Mouse (Mus musculus): ENCODE data around the gene Il20.

Il20 gene

DNA sequence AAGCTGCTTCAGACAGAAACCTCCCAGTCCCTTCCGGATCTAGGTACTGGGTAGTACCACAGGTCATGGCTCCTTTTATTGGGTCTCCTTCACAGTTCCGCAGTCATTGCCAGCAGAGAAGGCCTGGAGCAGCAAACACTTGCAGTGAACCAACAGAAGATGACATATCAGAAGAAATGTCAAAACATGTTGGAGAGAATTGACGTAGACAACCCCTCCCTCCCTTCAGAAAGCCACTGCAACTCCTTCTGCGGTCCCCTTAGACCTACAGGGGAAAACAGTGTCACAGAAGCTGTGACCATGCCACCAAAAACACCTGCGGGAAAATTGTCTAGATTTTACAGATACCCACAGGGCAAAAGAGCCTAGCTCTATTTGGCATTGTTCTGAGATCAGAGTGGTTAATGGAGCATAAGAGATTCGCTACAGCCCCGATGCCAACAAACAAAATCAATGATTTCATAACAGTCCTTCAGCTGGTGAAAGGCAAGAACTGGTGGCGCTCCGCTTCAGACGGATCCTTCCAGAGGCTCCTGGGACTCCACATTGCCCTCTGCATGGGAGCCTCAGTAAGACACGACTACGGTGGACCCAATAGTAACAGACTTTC is at the start of gene Il20:
Il20 (minus strand) TSS at position 51 of the 610 bp plus-strand sequence.
- no peak for DNase-seq (ENCODE audit: low spot score in 2 of 2)

DNA sequence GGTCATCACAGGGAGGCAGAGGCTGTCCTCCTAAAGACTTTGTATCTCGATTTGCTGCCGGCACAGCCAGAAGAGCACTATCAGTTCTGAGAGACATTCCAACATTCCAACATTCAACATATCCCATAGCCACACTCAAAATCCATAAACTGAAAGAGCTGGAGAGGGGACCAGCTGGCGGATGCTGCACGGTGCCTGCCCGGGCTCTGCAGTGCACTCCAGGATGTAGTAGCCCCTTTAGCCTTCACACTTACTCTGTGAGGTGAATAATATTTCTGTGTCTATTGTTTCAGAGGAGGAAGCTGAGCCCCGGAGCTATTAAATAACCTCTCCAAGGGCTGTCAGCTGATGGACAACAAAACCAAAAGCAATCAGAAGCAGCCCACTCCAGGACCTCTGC is 35.7 kb upstream of the Il20 start:
- DNase-seq (ENCODE audit: low spot score in 2 of 2) = no peak

DNA sequence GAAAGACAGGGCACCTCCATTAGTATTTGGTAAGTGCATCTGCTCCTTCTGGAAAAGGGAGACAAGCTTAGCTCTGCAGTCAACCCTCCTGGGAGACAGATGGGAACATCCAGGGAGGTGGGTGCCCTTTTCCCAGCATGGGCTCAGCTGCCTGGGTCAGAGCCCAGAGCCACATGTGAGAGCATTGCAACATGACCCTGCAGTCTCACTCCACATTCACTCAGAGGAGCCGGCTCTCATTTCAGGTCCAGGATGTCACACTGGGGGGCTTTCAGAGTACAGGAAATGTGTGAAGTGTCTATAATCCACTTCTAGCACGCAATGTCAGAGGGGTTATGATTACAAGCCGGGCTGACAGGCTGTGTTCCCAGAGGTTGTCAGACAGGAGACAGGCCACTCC is 30.6 kb upstream of the Il20 start:
- DNase-seq (ENCODE audit: low spot score in 2 of 2) = no peak

DNA sequence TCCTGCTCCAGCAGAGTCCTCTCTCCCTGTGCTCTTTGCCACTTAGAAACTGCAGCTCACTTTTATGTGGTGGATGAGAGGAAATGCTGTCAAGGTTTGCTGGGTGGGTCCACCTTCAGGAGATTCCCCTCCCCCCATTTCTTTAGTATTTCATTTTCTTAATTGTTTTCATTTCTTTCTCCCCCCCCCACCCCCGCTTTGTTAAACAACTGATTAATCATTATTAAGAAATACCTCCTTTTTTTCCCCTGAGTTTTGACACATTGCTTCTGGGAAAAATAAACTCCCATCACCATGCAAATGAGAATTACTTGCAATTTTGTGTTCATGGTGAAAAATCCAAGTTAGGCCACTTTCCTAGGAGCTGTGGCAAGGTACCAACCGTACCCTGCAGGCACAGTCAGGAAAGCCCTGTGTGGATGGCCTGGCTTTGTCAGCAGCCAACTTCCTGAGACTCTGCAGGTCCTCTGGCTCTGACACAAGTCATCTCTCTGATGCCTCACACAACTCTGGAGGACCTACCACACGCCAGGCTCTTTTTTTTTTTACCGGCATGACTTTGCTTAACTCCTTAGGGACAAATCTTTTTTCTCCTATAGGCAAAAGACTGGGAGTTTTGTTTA is 28.9 kb upstream of the Il20 start, which contains the start of gene Il19:
Il19 (minus strand) TSS at position 51 of the 623 bp plus-strand sequence.
- no peak for DNase-seq (ENCODE audit: low spot score in 2 of 2)

DNA sequence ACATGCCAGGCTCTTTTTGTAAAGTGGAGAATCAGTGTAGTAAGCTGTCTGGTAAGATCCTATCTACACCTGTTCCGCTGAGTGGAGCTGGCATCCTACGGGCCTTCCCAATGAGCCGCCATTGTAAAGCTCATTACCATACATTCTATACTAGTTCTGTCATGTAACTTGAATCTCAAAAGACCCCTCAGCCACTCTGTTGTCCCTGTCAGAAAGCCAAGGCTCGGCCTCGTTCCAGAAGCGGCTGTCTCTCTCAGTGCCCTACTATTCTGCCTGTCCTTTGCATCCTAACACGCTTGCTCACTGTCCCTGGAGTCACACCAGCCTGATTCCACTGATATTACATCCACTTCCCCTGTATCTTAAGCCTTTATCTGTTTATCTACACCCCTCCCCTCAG is 26.9 kb upstream of the Il20 start:
- peak; percentile 44 to 74 for DNase-seq (ENCODE audit: low spot score in 2 of 2)

DNA sequence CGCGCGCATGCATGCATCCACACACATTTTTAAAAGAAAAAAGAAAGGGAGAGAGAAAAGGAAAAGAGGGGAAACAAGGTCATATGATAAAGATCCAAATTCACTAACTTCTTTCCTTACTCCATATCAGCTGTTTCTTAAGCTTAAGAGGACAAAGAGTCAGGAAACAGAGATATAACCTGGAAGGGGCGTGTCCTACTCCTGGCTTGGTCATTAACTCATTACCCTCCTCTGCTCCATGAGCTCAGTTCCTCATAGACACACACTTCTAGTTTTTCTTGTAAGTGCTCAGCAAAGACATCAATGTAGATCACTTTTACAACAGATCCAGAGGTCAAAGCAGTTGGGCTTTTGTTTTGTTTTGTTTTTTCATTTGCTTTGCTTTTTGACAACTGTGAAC is 25.9 kb upstream of the Il20 start:
- no peak for DNase-seq (ENCODE audit: low spot score in 2 of 2)

DNA sequence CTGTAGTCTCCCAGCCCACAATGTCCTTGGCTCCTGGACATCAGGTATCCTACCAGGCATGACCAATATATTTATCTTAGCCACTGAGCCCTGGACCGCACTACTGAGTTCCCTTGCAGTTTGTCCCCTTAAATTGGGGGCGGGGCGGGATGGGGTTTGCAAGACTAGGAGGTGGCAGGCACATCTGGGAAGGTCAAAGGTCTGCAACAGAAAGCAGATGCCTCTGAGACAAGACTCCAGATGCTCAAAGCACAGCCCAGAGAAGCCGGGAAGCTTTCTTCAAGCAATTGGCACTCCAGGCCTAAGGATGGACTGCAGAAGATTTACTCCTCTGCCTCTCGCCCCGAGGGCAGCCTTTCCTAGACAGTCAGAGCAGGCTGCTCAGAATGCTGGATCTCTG is 25.1 kb upstream of the Il20 start:
- no peak for DNase-seq (ENCODE audit: low spot score in 2 of 2)

DNA sequence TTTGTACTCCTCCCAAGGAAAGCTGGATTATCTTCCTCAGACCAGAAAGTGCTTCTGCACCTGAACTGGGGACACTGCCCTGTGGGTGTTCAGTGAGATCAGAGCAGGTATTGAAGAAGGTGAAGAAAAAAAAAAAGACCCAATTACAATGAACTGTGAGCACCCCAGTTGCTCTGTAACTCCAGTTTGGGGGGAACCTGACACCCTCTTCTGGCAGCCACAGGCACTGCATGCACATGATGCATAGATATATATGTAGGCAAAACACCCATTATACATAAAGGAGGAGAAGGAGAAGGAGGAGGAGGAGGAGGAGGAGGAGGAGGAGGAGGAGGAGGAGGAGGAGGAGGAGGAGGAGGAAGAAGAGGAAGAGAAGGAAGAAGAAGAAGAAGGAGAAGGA is 15.2 kb upstream of the Il20 start:
- DNase-seq (ENCODE audit: low spot score in 2 of 2) = no peak

DNA sequence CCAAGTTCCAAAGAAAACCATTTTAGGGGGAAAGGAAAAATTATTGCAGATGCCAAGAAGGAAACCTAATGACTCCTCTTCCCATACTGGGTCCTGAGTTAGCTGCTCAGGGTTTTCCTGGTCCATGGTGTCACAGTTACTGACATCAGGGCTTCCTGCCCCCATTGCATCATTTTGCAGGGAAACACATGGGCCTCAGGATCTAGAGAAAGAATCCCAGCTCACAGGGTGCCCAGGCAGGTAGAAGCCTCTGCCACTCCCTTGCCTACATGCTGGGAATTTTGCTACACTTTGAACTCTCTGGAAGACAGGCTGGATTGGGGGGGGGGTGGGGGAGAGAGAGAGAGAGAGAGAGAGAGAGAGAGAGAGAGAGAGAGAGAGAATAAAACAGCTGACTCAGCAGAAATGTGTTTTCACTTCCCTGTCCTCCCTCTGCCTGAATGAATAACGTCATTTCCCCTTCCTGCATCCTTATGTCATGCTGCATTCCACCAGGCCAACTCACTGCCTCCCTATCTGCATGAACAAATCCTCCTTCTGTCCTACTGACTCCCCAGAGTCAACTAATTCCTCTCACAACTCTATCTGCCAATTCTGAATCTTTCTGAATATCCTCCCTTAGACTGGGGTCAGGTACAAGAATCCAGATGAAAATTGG is 7.2 kb upstream of the Il20 start:
- no peak for DNase-seq (ENCODE audit: low spot score in 2 of 2)

DNA sequence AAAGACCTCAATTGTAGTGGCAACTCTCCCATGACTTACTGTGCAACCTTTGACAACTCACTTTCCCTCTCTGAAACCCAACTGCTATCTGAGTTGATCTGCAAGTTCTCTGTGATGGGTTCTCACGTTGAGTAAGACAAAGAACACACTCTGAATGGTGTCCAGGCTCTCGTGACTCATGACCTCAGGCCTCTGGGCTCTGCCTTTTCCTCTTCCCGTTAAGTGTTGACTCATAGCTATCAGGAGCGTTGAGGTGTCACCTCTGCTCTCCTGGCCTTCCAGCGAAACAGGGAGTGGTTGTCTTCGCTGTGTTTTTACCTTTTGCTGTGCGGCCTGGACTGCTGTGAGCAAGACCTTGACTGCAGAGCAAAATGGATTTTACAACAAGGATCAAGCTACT is 8.7 kb downstream of the Il20 start:
- DNase-seq (ENCODE audit: low spot score in 2 of 2) = no peak

DNA sequence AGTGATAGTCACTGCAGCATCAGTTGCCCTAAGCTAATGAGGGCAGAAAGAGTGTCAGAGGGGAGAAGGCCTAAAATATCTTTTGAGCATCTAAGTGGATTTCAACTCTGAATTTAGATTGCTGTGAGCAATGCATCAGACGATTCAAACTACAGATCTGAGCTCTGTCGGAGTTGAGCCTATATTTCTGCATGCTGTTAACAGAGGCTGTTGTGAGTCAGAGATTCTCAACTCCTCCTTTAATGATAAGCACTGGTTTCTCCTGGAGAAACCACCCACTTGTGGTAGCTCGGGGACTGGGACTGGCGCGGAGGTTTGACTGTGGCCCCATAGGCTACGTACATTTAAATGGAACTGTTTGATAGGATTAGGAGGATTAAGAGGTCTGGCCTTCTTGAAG is 16.8 kb downstream of the Il20 start:
- no peak for DNase-seq (ENCODE audit: low spot score in 2 of 2)

DNA sequence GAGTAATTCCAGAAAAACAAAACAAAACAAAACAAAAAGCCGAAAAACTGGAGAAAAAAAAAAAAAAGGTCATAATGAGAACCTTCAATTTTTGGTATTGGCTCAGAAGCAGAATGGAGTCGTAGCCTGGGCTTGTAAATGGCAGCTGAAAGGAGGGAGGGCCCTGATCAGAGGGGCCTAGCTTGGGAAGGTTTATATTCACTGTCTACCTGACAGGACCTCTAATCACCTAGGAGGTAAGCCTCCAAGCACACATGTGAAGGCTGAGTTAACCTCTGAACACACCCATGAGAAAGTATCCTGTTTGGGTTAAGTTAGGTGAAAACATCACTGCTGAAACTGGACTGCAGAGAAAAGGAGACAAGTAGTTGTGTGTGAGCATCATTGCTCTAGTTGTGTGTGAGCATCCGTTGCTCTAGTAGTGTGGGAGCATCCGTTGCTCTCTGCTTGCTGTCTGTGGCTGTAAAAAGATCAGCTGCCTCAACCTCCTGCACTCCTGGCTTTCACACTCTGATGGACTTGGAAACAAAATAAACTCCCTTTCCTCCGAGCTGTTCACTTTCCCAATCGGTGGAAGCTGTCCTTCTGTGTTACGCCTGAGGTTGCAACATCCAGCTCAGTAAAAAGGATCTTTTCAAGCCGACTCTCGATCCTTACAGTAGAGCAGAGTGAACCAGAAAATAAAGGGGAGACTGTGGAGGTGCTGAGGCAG is 17.8 kb downstream of the Il20 start:
- no peak for DNase-seq (ENCODE audit: low spot score in 2 of 2)

DNA sequence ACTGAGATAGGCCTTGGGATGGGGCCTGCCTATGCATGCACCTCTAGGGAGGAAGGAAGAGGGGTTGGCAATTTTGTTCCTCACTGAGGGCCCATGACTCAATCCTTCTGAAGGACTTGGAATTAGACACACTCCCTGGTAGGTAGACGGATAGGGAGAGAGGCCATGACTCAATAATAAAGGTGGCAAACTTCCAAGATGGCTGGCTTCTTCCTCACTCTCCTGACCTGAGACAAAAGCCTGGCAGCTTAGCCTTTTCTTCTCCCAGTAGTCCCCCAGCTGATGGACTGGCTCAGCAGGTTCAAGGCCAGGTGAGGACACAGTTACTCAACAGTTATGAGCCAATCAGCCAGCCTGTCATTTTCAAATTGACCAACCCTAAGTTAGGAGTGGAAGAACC is 18.8 kb downstream of the Il20 start:
- DNase-seq (ENCODE audit: low spot score in 2 of 2) = no peak

DNA sequence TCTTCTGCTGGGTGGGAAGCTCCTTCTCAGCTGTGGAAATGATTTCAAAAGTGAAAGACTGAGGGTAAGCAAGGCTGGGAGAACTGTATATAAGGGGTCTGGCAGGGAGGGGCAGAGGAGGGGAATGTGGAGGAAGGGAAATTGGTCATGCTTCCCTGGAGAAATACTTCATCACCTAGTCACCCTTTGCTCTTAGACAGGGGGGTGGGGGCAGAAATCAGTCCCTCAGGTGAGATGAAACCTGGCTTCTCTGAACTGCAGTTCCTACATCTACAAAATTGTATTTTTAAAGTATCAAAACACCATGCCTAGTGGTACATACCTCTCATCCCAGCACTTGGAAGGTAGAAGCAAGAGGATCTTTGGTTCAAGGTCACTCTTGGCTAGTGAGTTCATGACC is 23.9 kb downstream of the Il20 start, which contains the start of gene Il24:
Il24 (minus strand) TSS at position 101 of the 400 bp plus-strand sequence.
- no peak for DNase-seq (ENCODE audit: low spot score in 2 of 2)

DNA sequence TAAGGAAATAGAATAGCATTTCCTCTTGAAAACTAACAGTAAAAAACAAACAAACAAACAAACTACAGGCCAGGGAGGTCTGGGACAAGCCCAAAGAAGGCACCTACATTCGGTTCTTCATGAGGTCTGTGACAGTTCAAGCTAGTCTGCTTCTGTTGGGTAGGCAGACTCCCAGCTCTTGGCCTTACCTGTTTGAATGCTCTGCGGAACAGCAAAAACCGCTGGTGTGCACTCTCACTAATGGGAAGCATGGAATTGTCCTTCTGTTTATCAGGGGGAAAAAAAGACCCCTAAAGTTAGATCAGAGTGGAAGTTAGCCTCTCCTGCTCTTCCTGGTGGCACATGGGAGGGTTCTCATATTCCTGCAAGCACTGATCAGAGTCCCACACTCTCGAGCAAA is 28.1 kb downstream of the Il20 start:
- no peak for DNase-seq (ENCODE audit: low spot score in 2 of 2)

DNA sequence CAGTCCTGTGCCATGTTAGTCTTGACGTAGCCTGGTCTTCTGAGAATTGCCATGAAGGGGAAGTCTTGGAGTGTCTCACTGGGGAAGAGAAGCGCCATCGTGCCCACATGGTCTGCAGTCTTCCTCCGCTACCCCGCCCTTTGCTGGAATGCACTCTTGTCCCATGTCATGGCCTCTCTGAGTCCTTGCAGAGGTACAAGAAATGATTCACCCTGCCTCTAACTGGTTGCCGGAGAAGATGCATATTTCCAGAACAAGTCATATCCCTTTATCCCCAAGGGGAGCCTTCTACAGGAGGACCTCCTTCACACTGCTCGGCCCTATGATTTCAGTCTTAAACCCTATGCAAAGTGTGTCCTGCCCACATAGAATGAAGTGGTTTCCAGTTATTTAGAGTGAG is 31.3 kb downstream of the Il20 start:
- no peak for DNase-seq (ENCODE audit: low spot score in 2 of 2)

DNA sequence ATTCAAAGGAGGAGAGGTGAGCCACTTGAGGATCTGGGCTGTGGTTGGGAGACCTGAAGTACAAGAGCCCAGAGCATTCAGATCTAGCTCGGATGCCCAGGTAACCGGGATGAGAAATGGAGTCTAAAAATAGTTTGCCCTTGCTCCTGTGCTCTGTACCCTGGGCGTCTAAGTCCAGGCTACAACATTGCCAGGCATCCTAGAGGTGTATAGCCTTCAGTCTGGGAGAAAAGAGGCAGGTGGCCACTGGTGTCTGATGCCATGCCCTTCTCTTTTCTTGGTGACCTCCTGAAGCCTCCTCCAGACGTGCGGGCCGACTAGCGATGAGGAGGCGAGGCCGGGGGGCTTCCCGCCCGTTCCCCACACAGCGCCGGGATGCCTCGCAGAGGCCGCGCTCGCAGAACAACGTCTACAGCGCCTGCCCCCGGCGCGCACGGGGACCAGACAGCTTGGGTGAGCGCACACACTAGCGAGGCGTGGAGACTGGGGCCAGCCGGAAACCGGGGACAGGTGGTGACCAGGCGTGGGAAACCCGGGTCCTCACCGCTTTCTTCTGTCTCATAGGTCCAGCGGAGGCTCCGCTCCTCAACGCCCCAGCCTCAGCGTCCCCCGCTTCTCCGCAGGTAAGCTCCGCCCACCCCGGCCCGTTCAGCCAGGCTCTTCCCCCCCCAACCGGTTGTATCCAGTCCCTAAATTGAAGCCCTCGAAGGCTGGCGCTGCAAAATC is 33.2 kb downstream of the Il20 start:
- DNase-seq (ENCODE audit: low spot score in 2 of 2) = peak in 1 of 2 experiments; percentile 16

DNA sequence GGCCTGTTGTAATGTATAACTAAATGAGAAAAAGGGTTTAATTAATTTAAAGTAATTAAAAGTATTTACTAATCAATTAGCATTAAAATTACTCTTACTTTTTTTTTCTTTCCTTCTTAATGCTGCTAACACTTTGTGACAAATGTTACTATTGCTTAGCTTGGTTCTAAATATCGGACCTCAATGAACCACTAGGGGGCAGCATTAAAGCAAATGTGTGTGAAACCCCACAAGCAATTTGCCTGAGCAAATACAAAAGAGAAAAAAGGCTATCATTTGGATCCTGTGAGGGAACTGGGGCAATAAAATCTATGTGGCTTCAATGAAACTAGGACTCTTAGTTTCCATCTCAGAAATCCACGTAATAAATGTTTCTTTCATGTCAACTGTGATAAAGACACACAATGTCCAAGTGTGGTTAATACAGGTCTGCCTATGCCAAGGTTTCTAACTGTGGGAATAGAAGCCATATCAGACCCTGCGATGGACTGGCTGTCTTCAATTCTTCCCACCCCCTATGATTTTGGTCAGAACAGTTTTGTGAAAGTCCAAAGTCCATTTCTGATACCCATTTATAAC is 34.2 kb downstream of the Il20 start:
- DNase-seq (ENCODE audit: low spot score in 2 of 2) = peak in 1 of 2 experiments; percentile 52

DNA sequence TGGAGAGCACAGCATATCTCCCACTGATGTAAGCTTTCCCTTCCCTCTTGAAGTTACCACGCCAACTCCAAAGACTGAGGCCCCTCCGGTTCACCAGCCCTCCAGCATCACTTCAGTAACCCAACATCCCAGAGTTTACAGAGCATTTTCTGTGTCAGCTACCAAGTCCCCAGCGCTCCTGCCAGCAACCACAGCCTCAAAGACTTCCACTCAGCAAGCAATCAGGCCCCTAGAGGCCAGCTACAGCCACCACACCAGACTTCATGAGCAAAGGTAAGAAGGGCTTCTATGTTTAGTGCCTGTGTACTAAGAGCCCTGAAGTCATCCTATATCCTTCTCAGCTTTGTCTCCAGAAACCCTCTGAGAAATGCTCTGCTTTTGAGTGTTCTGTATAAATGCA is 35.3 kb downstream of the Il20 start:
- no peak for DNase-seq (ENCODE audit: low spot score in 2 of 2)

DNA sequence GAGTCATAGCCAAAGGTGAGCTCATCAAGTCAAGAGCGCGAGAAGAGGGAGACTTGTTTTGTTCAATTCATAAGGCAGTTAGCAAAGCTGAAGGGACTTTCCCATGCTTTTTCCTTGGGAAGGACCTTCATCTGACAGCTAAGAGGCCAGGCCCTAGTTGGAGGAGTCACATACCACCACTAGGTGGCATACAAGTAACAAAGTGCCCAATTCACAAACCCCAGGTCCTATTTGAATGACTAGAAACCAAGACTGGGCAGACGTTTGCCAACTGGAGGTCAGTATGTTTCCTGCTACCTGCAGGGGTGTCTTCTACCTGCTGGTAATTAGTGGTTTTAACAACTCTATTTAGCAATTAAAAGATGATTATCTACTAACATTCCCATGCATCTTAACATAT is 36.1 kb downstream of the Il20 start:
- DNase-seq (ENCODE audit: low spot score in 2 of 2) = peak in 1 of 2 experiments; percentile 29

DNA sequence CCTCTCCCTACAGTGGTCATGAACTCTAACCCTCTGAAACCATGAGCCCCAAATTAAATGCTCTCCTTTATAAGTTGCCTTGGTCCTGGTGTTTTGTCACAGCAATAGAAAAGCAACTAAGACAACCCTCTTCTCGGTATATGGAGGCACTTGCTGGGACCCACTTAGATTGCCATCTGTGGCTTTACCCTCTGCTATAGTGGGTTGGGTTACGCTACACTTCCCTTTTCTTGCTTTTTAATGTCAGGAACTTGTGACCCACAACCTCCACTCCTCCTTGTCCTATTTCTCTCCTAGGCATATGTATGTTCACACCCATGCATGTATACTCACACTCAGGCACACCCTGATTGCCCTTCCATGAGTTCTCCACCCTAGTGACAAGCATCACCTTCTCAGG is 38.3 kb downstream of the Il20 start:
- no peak for DNase-seq (ENCODE audit: low spot score in 2 of 2)

Data from cerebellum, postnatal 4 days (tissue).